Mouse (Mus musculus): ENCODE results near the gene Ube2u.

DNA sequence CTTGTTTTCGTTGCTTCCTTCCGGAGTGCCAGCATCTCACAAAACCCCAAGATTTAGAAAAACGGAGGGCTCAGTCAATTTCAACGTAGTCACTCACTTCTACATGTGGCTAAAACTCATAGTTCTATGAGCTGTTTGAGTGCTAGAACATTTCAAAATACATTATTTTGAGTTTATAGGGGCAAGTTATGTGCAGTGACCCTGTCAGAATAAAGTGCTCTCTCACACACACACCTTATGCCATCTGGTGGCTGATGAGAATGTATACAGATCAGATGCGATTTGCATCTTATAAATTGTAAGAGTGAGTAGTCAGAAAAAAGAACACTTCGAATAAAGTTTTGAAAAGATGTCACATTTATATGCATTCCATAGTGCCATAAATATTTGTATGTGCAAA lies 55.0 kb downstream of the Ube2u start:
- TF ChIP-seq CEBPB (IDR thresholded peaks at IDR 0.05; ENCODE audit: low read depth) (no peak), CTCF (IDR thresholded peaks at IDR 0.05; ENCODE audit: control insufficient read depth, insufficient read depth, insufficient read length) (no peak), USF1 (IDR thresholded peaks at IDR 0.05; ENCODE audit: low read depth) (no peak), MYOG (IDR thresholded peaks at IDR 0.05; ENCODE audit: control insufficient read depth, extremely low read depth, insufficient read length) (no peak), MYOD1 (IDR thresholded peaks at IDR 0.05; ENCODE audit: control insufficient read depth, insufficient read length, low read depth) (no peak), MAX (IDR thresholded peaks at IDR 0.05) (no peak)
